Mouse (Mus musculus): ENCODE data around the gene Olfr237-ps1. TPM values are rescaled to one million over a fixed set of nuclear protein-coding genes. Genes with fewer than 3 reads are reported as not detected.

The Olfr237-ps1 gene
- not detected in 2 replicates for polyA plus RNA-seq (2012; rRNA removed)

DNA sequence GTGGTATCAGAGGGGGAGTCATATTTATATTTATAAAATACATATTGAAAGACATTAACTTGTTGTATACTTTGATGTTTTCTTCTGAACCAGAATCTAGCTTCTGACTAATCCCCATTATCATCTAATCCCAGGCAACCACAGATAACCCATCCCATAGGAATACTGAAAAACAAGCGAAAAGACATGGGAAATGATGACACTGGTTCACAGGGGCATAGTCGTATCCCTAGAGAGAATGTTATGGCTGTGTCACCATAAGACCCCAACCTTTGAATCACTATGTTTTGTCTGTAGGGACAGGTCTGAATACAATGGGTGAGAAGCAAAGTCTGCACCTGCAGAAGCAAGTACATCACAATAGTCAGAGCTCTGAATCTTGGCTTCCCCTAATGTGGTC, at the start of gene Olfr237-ps1:
TSS of gene Olfr237-ps1 (plus strand) at position 301 of the 400 bp plus-strand sequence.

DNA sequence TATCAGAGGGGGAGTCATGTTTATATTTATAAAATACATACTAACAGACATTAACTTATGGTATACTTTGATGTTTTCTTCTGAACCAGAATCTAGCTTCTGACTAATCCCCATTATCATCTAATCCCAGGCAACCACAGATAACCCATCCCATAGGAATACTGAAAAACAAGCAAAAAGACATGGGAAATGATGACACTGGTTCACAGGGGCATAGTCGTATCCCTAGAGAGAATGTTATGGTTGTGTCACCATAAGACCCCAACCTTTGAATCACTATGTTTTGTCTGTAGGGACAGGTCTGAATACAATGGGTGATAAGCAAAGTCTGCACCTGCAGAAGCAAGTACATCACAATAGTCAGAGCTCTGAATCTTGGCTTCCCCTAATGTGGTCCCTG, 40.3 kb upstream of the Olfr237-ps1 start, which contains the start of gene Olfr441:
TSS of gene Olfr441 (plus strand) at position 301 of the 400 bp plus-strand sequence.

GRCm38 (mm10) chr6:43162982-43163381, 16.6 kb downstream of the Olfr237-ps1 start, which contains the start of gene Olfr437:
Gene Olfr437 (plus strand): TSS chr6:43163282.

DNA sequence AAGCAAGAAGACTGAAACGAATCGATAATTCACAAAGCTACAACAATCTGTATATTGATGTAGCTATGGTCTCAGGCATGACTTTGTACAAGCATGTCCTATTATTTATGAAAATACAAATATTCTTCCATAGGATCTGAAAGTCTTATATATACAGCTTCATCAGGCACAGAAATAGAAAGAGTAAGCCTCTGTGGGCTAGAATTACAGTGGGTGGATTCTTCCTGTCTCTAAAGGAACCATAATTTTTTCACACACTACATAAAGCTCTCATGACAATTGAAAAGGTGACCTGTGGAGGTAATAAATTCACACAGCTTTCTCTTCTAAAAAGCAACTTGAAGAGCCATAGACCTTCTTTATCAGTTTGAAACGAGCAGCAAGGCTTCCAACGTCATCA, 25.5 kb downstream of the Olfr237-ps1 start, which contains the start of gene Olfr13:
TSS of gene Olfr13 (plus strand) at position 301 of the 400 bp plus-strand sequence.

DNA sequence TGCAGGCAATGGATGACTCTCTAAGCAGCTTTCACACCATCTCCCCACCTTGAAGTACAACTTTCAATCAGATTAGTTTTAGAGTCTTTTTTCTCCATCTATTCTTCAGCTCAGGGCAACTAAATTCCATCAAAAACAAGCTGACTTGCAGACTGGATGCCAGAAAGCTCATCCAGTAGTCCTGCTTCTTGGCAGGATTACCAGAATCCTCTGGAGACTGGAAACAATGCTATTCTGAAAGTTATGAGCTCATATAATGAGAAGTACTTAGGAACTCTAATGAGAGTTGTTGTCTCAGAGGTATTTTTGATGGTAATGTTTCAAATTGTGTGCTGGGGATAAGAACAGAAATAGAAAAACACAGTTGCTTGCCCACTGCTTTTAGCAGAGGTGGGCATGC, 50.4 kb downstream of the Olfr237-ps1 start, which contains the start of gene Olfr435:
TSS of gene Olfr435 (plus strand) at position 366 of the 400 bp plus-strand sequence.

Other genes with a start within 250 kb of the Olfr237-ps1 start
- not detected in 2 replicates for gene Olfr447, start 237.7 kb upstream of the Olfr237-ps1 start, polyA plus RNA-seq (2012; rRNA removed)
- not detected in 2 replicates for gene Olfr446, start 225.2 kb upstream of the Olfr237-ps1 start, polyA plus RNA-seq (2012; rRNA removed)
- gene Olfr444, start 197.5 kb upstream of the Olfr237-ps1 start, polyA plus RNA-seq (2012; rRNA removed) = not detected in 2 replicates
- not detected in 2 replicates for gene Olfr441, start 40.2 kb upstream of the Olfr237-ps1 start, polyA plus RNA-seq (2012; rRNA removed)
- gene Olfr437, start 16.7 kb downstream of the Olfr237-ps1 start, polyA plus RNA-seq (2012; rRNA removed) = not detected in 2 replicates
- not detected in 2 replicates for gene Olfr13, start 25.6 kb downstream of the Olfr237-ps1 start, polyA plus RNA-seq (2012; rRNA removed)
- not detected in 2 replicates for gene Olfr435, start 50.6 kb downstream of the Olfr237-ps1 start, polyA plus RNA-seq (2012; rRNA removed)
- not detected in 2 replicates for gene Olfr434, start 66.5 kb downstream of the Olfr237-ps1 start, polyA plus RNA-seq (2012; rRNA removed)
- gene Olfr47, start 85.0 kb downstream of the Olfr237-ps1 start, polyA plus RNA-seq (2012; rRNA removed) = not detected in 2 replicates
- gene Arhgef5, start 119.0 kb downstream of the Olfr237-ps1 start, polyA plus RNA-seq (2012; rRNA removed) = 8.4 TPM in 2 replicates
- gene Nobox, start 163.0 kb downstream of the Olfr237-ps1 start, polyA plus RNA-seq (2012; rRNA removed) = 0.02 TPM in 1 of 2 replicates, not detected in the other

Measured in liver, embryonic 18 days (tissue).